Mouse (Mus musculus) heart, embryonic 13.5 days (tissue): ENCODE measurements around the gene Ston1. TPM values are rescaled to one million over a fixed set of nuclear protein-coding genes. Genes with fewer than 3 reads are reported as not detected.
A peak's percentile ranks its signal among the peaks of the same experiment; 100 is the strongest.

ENCODE experiments used
- ATAC-seq: fragments of 200-750 bp; cut with Nextera tagmentation; 2 replicates; pipeline ENCODE4 v1.8.0; 2017; ENCODE audit warnings: moderate TSS enrichment; ENCODE audit not compliant: insufficient number of reproducible peaks, low FRiP score, low TSS enrichment; ENCODE audit errors: extremely low read depth
- H3K27ac ChIP-seq: fragments of 300-500 bp; sonication (generic); replicated peaks from 2 replicates; pipeline ENCODE4 v1.5.1; 2015; ENCODE audit warnings: moderate library complexity, mild to moderate bottlenecking, inconsistent platforms
- H3K27me3 ChIP-seq: fragments of 300-500 bp; sonication (generic); replicated peaks from 2 replicates; pipeline ENCODE4 v1.6.1; 2015; ENCODE audit warnings: mild to moderate bottlenecking, inconsistent platforms
- H3K36me3 ChIP-seq: fragments of 300-500 bp; sonication (generic); 2 replicates; pipeline ENCODE4 v1.6.1; 2015; ENCODE audit warnings: mild to moderate bottlenecking, inconsistent platforms
- H3K4me1 ChIP-seq: fragments of 300-500 bp; sonication (generic); 2 replicates; pipeline ENCODE4 v1.6.1; 2015; ENCODE audit warnings: inconsistent platforms
- H3K4me2 ChIP-seq: fragments of 300-500 bp; sonication (generic); 2 replicates; pipeline ENCODE4 v1.6.1; 2015; ENCODE audit warnings: inconsistent platforms, mild to moderate bottlenecking, moderate library complexity
- H3K4me3 ChIP-seq: fragments of 300-500 bp; sonication (generic); 2 replicates; pipeline ENCODE4 v1.5.1; 2015; ENCODE audit warnings: moderate library complexity, mild to moderate bottlenecking, inconsistent platforms
- H3K9ac ChIP-seq: fragments of 300-500 bp; sonication (generic); 2 replicates; pipeline ENCODE4 v1.6.1; 2015; ENCODE audit warnings: inconsistent platforms, mild to moderate bottlenecking, moderate library complexity
- H3K9me3 ChIP-seq: fragments of 300-500 bp; sonication (generic); 2 replicates; pipeline ENCODE4 v1.6.1; 2016; ENCODE audit warnings: inconsistent platforms
- WGBS: fragments of 180-500 bp; shearing (Covaris S2); methylation state at CpG from one replicate; pipeline ENCODE4 v1.1.7; 2015; ENCODE audit warnings: mixed read lengths; 5-methylcytosine and 5-hydroxymethylcytosine counted together
- polyA plus RNA-seq: library from polyadenylated mRNA; unstranded; fragments of >200 nt; fragmentation: Nextera tagmentation; extraction: Ambion mirVana; gene quantifications from 2 replicates; pipeline ENCODE4 v1.2.1, GENCODE M21; 2015

Gene Ston1
- polyA plus RNA-seq, 1 experiment from 2014 or later: 6.4 TPM

- Histone ChIP-seq H3K9me3 (no peaks in the 10 kb centered on the region), H3K4me1 (peaks cover under 1% of the 10 kb centered on the region; the same call in 1 of the 2 replicates), H3K4me3 (no peak overlapping the region), H3K27me3 (no peaks in the 10 kb centered on the region), H3K9ac (no peak overlapping the region), H3K4me2 (no peak overlapping the region), H3K27ac (no peak overlapping the region), H3K36me3 (no peaks in the 10 kb centered on the region)
- no peak for ATAC-seq
- WGBS: 46% methylated on average over 9 of the region's 9 CpGs
Observed at GRCm38 (mm10) chr17:88696656-88697333, 99.3 kb downstream of the Ston1 start.

GRCm38 (mm10) chr17:88700901-88701300 is 103.4 kb downstream of the Ston1 start:
- Histone ChIP-seq H3K4me1 (peaks cover 7% of the 10 kb centered on the region; the same call in 1 of the 2 replicates), H3K27me3 (no peaks in the 10 kb centered on the region), H3K9ac (no peak overlapping the region), H3K4me2 (no peak overlapping the region), H3K9me3 (no peaks in the 10 kb centered on the region), H3K27ac (no peak overlapping the region), H3K36me3 (no peaks in the 10 kb centered on the region), H3K4me3 (no peak overlapping the region)
- ATAC-seq: no peak

GRCm38 (mm10) chr17:88702345-88702744 is 104.9 kb downstream of the Ston1 start:
- Histone ChIP-seq H3K36me3 (no peaks in the 10 kb centered on the region), H3K9me3 (no peaks in the 10 kb centered on the region), H3K4me1 (peaks cover 7% of the 10 kb centered on the region; the same call in 1 of the 2 replicates), H3K27me3 (no peaks in the 10 kb centered on the region), H3K4me3 (no peak overlapping the region), H3K9ac (no peak overlapping the region), H3K4me2 (peak overlapping the region; percentile 16; the same call in 1 of the 2 replicates), H3K27ac (no peak overlapping the region)
- 27% methylated on average over 6 of the region's 6 CpGs for WGBS
- no peak for ATAC-seq

- no peak for ATAC-seq
- no peak overlapping the region for H3K27ac ChIP-seq
- H3K9ac ChIP-seq: no peak overlapping the region
- H3K27me3 ChIP-seq: no peaks in the 10 kb centered on the region
- H3K36me3 ChIP-seq: no peaks in the 10 kb centered on the region
- WGBS: 52% methylated on average over 4 of the region's 4 CpGs
- no peak overlapping the region for H3K4me3 ChIP-seq
- H3K4me1 ChIP-seq: peaks cover 7% of the 10 kb centered on the region; the same call in 1 of the 2 replicates
- H3K9me3 ChIP-seq: no peaks in the 10 kb centered on the region
- H3K4me2 ChIP-seq: no peak overlapping the region
Observed at GRCm38 (mm10) chr17:88703112-88703511, 105.6 kb downstream of the Ston1 start.

- no peaks in the 10 kb centered on the region for H3K9me3 ChIP-seq
- 51% methylated on average over 8 of the region's 8 CpGs for WGBS
- H3K27ac ChIP-seq: no peak overlapping the region
- H3K27me3 ChIP-seq: no peaks in the 10 kb centered on the region
- H3K4me3 ChIP-seq: no peak overlapping the region
- no peak overlapping the region for H3K4me2 ChIP-seq
- no peak overlapping the region for H3K9ac ChIP-seq
- no peaks in the 10 kb centered on the region for H3K36me3 ChIP-seq
- peaks cover 7% of the 10 kb centered on the region; the same call in 1 of the 2 replicates for H3K4me1 ChIP-seq
- no peak for ATAC-seq
Observed at GRCm38 (mm10) chr17:88706231-88706649, 108.8 kb downstream of the Ston1 start.

Other genes starting within 250 kb of the Ston1 start
- 8.2 and 9.0 TPM in 2 replicates for gene Foxn2, start 157.0 kb upstream of the Ston1 start, polyA plus RNA-seq
- gene Ppp1r21, start 67.6 kb upstream of the Ston1 start, polyA plus RNA-seq: 13.1 and 13.5 TPM in 2 replicates
- gene Gtf2a1l, start 71.0 kb downstream of the Ston1 start, polyA plus RNA-seq: not detected in 2 replicates
- gene Lhcgr, start 194.3 kb downstream of the Ston1 start, polyA plus RNA-seq: 0.17 TPM in 1 of 2 replicates, not detected in the other